Mouse (Mus musculus): ENCODE results near the gene Bcl10.
A peak's percentile ranks its signal among the peaks of the same experiment; 100 is the strongest.
"Not testable (repeated sequence)": the region's sequence is repeated elsewhere in the genome, so short reads cannot be mapped to it uniquely, and the experiment has no call there.

Bcl10 gene

DNA sequence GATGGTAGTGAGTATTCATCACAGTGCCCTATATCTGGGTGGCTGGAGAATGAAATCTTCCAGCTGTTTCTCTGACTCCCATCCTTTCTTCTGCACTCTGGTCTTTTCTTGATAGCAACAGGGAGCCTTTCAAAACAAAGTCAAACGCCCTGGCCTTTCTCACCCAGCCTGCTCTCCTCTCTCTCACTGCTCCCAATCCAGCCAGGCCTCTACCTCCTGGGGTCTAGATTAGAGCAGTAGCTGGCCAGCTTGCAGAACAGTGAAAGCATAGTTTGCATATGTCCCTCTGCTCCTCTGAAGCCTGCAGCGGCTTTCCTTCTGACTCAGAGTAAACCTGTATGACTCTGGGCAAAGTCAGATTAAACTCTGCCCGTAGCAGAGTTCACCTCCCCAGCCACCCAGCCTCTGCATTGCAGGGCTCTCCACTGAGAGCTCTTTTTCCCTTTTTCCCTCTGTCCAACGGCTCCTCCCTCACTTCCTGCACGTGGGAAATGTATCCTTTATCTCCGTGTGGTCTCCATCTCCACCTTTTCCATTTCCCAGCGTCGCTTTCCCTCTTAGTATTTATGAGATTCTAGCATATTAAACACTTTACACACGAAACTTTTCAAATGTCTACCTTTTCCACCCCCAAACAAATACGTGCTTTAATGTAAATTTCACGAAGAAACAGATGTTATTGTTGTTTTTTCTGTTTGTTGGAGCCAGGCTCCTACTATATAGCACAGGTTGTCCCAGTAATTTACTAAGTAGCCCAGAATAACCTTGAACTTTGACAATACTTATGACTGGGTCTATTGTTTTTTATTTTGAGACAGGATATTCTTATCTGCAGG lies at the start of gene Bcl10:
Bcl10 (plus strand) TSS at position 786 of the 836 bp plus-strand sequence.
- DNase-seq = no peak

DNA sequence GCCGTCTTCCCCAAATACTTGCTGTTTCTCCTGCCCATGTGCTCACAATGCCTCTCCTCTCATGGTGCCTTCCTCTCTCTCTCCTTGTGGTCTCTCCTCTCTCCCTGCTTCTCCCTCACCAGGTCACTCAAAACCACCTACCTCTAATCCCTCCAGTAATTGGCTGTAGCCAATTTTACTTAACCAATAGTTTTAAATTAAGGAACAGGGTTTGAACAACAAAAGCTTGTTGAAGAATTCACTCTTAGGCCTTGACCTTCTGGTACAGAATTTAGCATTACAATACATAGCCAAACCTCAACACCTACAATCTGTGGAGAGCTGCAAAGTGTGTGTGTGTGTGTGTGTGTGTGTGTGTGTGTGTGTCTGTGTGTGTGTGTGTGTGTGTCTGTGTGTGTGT lies 49.3 kb upstream of the Bcl10 start:
- DNase-seq = no peak

DNA sequence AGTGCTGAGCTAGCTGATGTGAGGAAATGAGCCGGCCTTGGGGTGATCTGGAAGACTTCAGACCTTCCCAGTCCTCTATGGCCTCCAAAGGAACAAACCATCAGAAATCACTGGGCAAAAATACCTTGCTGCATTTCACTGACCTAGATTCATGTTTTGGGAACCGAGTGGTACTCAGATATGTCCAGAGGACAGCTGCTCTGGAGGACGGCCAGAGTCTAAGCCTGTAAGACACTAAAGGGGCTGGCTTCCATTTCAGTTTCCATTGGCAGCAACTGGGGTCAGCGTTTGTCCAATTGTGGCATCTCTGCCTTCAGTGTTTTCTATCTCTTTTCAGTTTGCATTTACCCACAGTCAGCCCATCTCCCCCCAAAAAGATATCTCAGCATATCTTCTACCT lies 48.5 kb upstream of the Bcl10 start:
- peak; percentile 9 for DNase-seq

DNA sequence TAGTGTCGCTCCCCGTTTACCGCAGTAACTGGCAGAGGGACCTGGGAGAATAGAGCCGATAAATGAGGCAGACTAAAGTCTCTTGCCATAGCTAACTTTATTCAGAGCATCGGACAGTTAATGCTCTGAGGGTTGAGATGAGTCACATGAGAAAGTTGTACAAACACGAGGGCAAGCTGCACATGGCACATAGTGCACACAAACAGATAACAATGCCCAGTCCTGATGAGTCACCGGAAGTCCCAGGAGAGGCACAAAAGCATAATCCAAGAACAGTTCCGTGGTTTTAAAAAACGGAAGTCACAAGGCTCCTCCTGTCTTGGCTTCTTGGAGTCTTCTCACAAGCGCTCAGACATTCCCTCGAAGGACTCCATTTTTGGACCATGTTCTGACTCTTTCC lies 46.5 kb upstream of the Bcl10 start:
- no peak for DNase-seq

DNA sequence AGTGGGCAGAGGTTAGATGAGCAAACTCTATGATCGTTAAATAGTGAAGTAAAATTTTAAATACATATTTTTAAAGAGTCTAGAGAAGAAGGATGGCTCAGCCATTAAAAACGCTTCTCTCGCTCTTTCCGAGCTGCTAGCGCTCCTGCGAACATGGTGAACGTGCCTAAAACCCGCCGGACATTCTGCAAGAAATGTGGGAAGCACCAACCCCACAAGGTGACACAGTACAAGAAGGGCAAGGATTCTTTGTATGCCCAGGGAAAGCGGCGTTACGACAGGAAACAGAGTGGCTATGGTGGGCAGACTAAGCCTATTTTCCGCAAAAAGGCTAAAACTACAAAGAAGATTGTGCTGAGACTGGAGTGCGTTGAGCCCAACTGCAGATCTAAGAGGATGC lies 43.7 kb upstream of the Bcl10 start:
- DNase-seq = not testable (repeated sequence)

DNA sequence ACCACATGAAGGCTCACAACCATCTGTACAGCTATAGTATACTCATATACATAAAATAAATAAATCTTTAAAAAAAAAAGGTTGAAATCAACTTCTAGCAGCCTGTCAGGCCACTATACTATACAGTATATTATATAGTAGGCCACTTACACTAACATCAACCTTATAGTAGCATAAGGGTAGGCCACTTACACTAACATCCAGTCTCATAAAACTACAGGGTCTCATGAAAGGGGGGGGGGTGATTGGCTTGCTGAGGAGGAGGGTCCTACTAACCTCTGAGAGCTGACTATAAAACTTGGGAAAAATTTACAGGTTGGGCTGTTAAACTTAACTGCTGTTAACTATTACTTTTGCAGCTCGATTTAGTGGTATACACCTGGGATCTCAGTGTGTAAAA lies 42.3 kb upstream of the Bcl10 start:
- DNase-seq = no peak

DNA sequence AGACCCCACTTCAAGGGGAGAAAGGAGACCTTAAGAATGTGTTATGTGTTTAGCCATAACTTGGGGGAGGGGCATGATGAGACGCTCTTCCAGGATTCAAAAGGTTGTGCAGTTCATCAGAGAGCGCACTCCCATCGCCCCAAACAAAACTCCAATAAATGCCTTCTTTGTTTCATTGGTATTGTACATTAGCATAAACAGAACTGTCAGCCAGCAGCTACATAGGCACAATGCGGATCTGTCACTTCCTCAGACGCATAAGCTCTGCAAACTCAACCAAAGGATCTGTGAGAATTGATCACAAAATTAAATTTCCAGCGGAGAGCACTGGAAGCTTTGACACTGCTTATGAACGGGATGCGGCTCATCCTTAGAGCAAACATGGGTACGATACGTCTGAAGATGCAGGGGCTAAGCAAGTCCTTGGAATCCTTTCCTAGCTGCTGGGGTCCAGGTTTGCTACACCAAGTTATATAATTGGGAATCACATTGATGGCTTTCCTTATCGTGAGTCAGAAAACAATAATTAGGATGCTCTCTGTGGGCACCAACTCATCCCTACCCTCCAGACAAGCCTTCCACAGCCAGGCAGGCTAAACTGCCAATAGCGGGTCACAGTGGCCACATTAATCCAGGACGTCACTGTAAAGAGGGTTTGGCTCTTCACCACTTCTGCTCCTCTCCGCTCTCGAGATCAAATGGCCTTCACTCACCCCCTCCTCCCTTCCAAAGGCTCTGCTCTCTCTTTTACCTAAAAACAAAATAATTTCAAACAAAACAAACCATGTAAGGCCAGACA lies 40.3 kb upstream of the Bcl10 start:
- DNase-seq = no peak

DNA sequence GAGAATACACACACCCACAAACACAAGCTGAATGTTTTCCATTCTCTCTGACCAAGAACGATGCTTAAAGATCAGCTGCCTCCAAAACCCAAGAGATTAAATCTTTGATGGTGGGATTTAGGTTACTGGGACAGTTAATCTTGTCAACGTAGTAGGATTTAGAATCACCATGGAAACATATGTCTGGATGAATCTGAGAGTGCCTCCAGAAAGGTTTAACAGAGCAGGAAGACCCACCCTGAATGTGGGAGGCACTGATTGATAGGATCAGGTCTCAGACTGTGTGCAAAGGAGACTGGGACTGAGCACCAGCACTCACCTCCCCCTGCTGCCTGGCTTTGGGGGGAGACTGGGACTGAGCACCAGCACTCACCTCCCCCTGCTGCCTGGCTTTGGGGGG lies 39.4 kb upstream of the Bcl10 start:
- no peak for DNase-seq

DNA sequence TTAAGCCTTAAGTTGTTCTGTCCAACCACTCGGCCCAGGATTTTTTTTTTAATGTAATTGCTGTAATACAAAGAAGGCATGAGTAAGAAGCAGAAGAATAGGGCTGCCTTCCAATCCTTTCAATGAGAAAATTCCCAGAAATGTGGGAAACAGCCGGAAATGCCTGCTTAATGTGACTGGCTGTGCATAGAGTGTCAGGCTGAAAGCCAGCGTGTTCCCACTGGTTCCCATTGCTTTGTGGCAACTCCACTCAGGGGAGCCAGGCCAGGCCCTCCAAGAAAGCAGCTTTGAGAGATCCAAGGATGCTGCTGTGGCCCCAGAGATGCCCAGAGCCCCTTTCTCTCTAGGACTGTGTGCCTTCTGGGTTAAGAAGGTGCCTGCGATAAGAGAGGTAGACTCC lies 37.2 kb upstream of the Bcl10 start:
- DNase-seq = peak; percentile 9

DNA sequence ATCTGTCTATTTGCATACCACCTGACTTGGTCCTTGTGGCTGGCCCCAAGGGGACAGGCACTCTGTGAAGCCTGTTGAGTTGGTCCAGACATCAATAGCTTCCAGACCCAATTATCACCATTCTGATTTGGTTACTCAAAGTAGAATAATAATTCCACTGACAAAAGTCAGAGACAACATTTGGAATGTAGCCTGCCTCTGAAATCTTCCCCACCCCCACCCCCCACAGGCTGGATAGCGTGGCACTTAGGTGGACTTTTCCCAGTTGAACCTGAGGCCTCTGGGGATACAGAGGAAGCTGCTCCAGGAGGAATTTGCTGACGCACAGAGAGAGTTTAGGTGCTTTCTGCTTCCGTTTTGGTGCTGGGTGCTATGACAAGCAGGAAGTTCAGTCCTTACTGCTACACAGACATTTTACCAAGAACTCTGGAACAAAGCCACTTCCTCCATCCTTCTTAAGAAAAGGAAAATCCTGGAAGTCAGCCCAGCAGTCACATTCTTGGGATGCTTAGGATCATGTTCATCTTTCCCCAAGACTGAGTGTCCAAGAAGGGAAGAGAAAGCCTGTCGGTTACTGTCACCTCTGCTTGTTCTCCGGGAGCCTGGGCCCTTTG lies 36.6 kb upstream of the Bcl10 start:
- peak; percentile 76 for DNase-seq

DNA sequence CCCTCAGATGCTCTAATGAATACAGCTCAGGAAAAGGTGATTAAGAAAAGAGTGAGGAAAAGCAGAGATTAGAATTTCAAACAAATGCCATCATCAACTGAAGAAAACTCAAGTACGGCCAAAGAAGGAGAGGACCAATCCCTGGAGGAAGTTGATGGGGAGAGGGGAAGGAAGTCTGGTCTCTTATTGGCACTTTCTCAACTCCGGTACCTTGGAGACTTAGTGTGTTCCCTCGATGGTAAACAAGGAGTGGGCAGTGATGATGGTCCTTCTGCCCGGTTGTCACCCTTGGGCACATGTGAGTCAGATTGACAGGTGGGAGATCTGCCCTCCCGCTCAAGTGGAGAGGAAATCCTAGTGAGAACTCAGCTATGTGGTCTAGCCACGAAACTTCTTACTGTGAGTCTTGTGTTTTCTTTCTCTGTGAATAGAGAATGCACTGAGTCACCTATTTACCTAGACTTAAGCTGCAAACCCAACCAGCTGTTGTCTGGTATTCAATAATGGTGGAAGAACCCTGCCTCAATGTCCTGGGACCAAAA lies 35.1 kb upstream of the Bcl10 start:
- peak; percentile 16 for DNase-seq

DNA sequence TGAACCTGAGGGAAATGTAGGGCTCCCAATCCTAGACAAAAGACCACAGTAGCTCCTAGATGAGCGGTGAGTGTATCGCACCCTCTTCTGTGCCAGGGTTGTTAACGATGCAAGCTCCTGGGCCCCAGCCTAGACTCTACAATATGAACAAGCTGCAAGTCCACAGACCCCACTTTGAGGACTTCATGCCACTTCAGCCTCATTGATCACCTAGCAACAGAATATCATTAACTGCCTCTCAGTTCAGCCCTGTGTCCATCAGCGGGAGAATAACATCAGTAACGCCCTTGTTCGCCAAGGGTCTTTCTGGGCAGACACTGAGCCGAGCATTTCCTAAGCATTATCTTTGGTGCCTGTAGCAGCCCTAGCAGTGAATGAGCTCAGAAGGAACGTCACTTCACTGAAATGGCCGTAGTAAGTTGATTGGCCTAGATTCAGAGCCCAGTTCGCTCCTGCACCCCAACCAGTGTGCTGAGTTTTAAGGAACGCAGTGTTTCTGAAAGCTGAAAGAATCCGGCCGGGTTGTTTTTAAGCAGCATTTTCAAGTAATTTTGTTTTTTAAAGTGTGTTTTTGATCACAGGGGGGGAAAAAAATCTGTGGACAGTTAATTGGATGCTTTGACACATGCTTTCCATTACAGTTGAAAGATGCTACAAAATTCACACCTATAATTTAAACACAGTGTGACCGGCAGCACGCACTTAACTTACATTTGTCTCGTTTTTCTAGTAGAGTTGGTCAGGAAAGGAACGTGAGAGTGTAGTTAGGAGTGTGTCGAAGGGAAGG lies 32.1 kb upstream of the Bcl10 start:
- DNase-seq = no peak

DNA sequence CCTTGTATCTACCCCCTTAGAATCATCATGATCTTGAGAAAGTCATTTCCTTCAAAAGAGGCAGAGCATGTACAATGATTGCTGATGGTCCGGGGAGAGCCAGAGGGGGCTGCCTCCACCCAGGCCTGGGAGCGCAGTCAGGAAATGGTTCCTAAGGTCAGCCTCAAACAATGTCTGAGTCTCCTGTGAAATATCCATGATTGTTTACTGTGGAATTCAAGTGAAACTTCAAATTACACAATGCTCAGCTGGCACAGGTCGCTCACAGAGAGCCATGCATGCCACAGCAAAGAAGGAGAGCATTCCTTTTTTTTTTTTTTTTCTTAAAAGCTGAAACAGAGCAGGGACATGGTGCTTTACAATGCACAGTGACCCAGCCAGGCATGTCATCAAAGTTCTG lies 30.2 kb upstream of the Bcl10 start:
- DNase-seq = no peak

DNA sequence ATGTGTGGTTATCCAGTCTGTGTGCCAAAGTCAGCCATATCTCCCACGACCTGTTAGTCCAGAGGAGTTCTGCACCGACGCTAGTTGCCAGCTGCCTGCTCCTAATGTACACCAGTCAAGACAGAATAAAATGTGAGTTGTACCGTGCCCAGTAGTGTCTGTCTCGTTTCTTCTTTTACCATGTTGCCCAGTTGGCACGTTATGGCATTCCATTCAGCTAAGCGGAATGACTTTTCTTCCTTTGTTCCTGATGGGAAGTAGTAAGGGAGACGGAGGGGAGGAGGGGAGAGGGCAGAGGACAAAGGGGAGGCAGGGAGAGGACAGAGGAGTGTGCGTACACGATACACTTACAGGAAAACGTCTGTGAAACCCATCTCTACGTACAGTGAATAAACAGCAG lies 28.5 kb upstream of the Bcl10 start:
- DNase-seq = no peak

DNA sequence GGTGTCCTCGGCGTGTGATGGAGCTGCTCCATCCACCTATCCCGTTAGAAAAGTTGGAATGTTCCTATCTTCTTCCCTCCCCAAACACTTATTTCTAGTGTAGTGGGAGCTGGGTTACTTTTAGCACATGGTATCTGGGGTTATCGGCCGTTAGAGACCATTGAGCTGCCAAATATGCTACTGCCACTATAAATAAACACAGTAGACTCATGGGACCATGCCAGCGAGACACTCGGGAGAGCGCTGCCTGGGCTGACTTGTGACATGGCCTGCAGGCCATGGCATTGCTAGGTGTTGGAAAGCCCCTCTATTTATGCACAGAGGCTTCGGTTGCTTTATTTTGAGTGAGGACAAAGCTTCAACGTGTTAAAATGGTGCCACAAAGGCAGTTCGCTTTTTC lies 24.9 kb upstream of the Bcl10 start:
- peak; percentile 58 for DNase-seq

DNA sequence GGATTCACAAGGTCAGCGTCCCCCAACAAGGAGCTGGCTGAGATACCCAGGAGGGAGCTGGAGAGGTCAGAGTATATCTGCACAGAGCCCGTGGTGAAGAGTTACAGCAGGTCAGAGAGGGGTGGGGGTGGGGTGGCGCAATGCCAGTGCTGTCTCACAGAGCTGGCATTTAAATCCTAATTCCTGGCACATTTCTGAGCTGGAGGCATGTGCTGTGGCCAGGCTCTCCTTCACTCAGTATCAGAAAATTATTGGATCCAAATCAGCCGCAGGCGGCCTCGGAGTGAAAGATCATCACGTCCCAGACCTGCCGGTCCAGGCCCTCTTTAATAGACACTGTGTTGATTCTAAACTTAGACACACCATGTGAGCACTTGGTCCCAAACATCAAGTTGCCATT lies 22.8 kb upstream of the Bcl10 start:
- no peak for DNase-seq

DNA sequence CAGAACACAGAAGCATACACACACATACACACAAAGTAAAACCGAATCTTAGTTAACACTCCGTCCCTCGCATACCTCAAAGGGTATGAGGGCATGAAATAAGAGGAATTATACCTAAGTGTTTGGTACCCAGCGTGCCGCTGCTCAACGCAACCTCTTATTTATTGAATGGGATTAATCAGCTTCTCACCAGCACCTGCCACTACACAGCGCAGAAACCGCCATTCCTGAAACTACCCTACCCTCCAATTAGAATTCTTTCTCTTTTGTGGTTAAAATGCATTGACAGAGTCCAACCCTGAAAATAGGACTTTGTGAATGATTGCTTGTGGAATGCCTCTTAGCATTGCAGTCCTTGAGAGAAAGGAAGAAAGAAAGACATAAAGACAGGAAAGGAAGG lies 19.1 kb upstream of the Bcl10 start:
- no peak for DNase-seq

DNA sequence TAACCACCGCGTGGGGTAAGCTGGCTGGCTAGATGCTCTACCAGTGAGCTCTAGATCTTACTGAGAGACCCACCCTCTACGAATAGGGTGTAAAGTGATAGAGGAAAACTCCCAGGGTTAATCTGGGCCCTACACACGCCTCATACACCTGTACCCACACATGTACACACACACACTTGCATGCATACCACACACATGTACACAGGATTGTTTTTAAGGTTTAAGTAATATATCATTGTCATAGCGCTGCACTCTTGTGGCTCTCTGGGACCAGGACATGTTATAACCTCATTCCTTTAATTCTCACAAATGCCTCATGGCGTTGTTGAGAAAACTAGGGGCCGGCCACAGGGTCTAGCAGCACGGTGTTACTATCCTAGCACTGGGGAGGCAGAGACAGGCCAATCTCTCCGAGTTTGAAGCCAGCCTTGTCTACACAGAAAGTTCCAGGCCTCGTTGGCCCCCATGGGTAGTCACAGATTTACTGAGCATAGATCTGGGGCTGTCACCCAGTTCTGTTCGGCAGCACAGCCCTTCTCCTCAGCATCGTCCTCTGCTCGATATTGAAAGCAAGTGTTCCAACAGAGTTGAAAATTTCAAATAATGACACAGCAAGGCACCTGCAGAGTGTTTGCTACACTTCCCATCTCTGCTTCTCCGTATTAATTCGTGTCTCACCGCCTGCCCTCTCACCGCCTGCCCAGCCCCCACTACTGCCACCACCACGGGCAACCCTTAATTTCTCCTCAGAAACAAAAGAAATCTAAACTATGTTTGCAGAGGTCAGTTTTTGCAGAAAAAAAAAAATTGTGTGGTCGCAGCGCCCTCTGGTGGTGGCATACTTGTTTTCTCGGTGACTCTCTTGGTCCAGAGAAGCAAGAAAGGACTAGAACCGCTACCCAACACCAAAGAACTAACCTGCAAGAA lies 17.5 kb upstream of the Bcl10 start:
- peak; percentile 72 for DNase-seq

DNA sequence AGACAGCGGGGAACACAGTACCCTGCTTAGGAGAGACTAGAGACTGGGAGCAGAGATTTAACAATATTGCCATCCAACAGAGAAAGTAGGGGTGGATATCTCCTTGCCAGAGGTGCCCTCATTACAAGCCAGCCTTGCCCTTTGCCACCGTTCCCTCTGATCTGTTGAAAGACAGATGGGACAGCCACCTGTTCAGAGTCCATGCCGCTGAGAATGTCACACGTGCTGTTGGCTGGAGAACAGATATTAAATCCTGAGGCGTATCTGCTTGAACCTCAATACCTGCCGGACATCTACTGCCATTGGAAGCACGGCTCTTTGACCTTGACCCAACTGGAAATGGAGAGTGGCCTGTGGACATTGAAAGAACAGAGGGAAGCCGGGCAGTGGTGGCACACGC lies 16.0 kb upstream of the Bcl10 start:
- DNase-seq = no peak

DNA sequence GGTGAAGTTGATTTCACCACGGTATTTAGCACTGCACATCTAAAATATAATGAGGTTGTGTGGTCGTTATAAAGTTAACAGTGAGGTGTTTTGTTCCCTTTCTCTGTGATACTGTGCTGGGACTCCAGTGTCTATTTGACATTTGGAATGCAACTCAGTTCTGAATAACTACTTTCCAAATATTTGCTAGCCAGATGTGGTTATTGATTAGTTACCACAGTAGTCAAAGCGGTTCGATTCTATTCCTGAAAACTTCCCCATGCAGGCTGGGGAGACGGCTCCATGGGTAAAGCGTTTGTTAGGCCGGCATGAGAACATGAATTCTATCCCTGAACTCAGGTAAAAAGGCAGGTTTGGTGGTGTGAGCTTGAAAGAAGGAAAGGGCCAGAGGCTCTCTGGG lies 10.1 kb upstream of the Bcl10 start:
- no peak for DNase-seq

DNA sequence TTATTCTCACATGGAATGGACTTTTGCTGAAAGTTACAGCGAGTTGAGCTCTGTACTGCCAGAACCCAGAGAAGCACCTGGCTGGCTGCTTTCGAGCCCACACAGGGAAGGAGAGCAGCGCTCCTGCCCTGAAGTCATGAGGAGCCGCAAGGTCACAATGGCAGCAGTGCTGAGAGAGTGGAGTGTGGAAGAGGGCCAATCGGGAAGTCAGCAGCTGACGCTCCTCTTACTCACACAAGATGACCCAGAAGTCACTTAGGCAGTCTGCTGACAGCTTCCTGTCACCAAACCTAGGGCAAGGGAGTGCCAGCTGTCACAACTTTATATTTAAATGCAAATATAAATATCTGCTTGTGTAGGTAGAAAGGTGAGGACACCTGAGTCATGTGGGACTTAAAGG lies 9.3 kb upstream of the Bcl10 start:
- DNase-seq = no peak

DNA sequence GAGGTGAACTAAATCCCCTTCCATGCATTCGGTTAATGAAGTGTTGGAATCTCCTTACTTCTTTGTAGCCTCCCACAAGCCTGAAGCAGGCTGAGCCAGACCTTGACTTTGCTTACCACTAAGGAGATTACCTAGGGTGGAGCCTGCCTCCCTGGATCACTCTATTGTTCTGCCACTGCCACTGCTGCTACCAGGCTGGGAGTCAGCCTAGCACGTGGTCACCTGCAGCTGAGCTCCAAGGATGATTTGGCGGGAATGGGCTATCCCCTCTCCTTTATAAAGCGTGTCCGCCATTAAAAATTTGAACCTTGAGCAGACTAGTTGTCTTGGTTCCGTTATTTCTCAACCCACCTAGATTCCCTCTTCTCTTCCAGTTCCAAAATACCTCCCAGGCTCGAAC lies 8.7 kb upstream of the Bcl10 start:
- DNase-seq = not testable (repeated sequence)

All from lung, postnatal 36 days (tissue).